Mouse (Mus musculus) kidney, embryonic 15.5 days (tissue): Measurements from ENCODE around the gene Camta1. TPM values are rescaled to one million over a fixed set of nuclear protein-coding genes. Genes with fewer than 3 reads are reported as not detected.

Experiments
- ATAC-seq: fragments of 200-750 bp; cut with Nextera tagmentation; replicated peaks from 2 replicates; pipeline ENCODE4 v1.8.0; 2017; ENCODE audit warnings: moderate TSS enrichment; ENCODE audit not compliant: low FRiP score
- H3K27ac ChIP-seq: fragments of 300-500 bp; sonication (generic); 2 replicates; pipeline ENCODE4 v1.5.1; 2015; ENCODE audit warnings: mild to moderate bottlenecking, inconsistent platforms
- H3K27me3 ChIP-seq: fragments of 300-500 bp; sonication (generic); 2 replicates; pipeline ENCODE4 v1.6.1; 2015; ENCODE audit warnings: inconsistent platforms
- H3K36me3 ChIP-seq: fragments of 300-500 bp; sonication (generic); 2 replicates; pipeline ENCODE4 v1.6.1; 2015; ENCODE audit warnings: inconsistent platforms
- H3K4me1 ChIP-seq: fragments of 300-500 bp; sonication (generic); 2 replicates; pipeline ENCODE4 v1.6.1; 2015; ENCODE audit warnings: inconsistent platforms
- H3K4me2 ChIP-seq: fragments of 300-500 bp; sonication (generic); 2 replicates; pipeline ENCODE4 v1.6.1; 2015; ENCODE audit warnings: moderate library complexity, mild to moderate bottlenecking, inconsistent platforms
- H3K4me3 ChIP-seq: fragments of 300-500 bp; sonication (generic); replicated peaks from 2 replicates; pipeline ENCODE4 v1.5.1; 2015; ENCODE audit warnings: mild to moderate bottlenecking, inconsistent platforms
- H3K9ac ChIP-seq: fragments of 300-500 bp; sonication (generic); 2 replicates; pipeline ENCODE4 v1.6.1; 2015; ENCODE audit warnings: mild to moderate bottlenecking, inconsistent platforms
- H3K9me3 ChIP-seq: fragments of 300-500 bp; sonication (generic); replicated peaks from 2 replicates; pipeline ENCODE4 v1.6.1; 2016; ENCODE audit warnings: inconsistent platforms
- WGBS: fragments of 180-500 bp; shearing (Covaris S2); methylation state at CpG from one replicate; pipeline ENCODE4 v1.1.7; 2015; ENCODE audit warnings: mixed read lengths; 5-methylcytosine and 5-hydroxymethylcytosine counted together
- polyA plus RNA-seq: library from polyadenylated mRNA; unstranded; fragments of >200 nt; fragmentation: Nextera tagmentation; extraction: Ambion mirVana; gene quantifications from 2 replicates; pipeline ENCODE4 v1.2.1, GENCODE M21; 2015

The Camta1 gene
- polyA plus RNA-seq, 1 experiment from 2014 or later, result 87.9 TPM

GRCm38 (mm10) chr4:151694531-151694930 lies 167.1 kb downstream of the Camta1 start:
- Histone ChIP-seq H3K36me3 (no peaks in the 10 kb centered on the region), H3K9ac (no peak overlapping the region), H3K9me3 (no peaks in the 10 kb centered on the region), H3K27me3 (no peaks in the 10 kb centered on the region), H3K27ac (no peak overlapping the region), H3K4me1 (0 out of 2 replicates have a peak, but pooled peaks cover 4% of the 10 kb centered on the region), H3K4me2 (no peak overlapping the region), H3K4me3 (no peak overlapping the region)
- ATAC-seq, result no peak
- WGBS, result 93% methylated on average over 7 of the region's 7 CpGs

GRCm38 (mm10) chr4:151694047-151694446 lies 167.6 kb downstream of the Camta1 start:
- Histone ChIP-seq H3K9me3 (no peaks in the 10 kb centered on the region), H3K4me3 (no peak overlapping the region), H3K9ac (no peak overlapping the region), H3K36me3 (no peaks in the 10 kb centered on the region), H3K27me3 (no peaks in the 10 kb centered on the region), H3K27ac (no peak overlapping the region), H3K4me1 (0 out of 2 replicates have a peak, but pooled peaks cover 4% of the 10 kb centered on the region), H3K4me2 (no peak overlapping the region)
- ATAC-seq, result no peak
- WGBS, result 91% methylated on average over 3 of the region's 3 CpGs

- ATAC-seq, result no peak
- Histone ChIP-seq H3K4me2 (no peak overlapping the region), H3K27ac (no peak overlapping the region), H3K4me3 (no peak overlapping the region), H3K9me3 (no peaks in the 10 kb centered on the region), H3K4me1 (0 out of 2 replicates have a peak, but pooled peaks cover 10% of the 10 kb centered on the region), H3K36me3 (no peaks in the 10 kb centered on the region), H3K9ac (no peak overlapping the region), H3K27me3 (no peaks in the 10 kb centered on the region)
- WGBS, result 66% methylated on average over 12 of the region's 12 CpGs
These were observed 171.6 kb downstream of the Camta1 start for GRCm38 (mm10) chr4:151690041-151690440.

GRCm38 (mm10) chr4:151688206-151688605 lies 173.5 kb downstream of the Camta1 start:
- 83% methylated on average over 5 of the region's 5 CpGs for WGBS
- Histone ChIP-seq H3K27me3 (no peaks in the 10 kb centered on the region), H3K36me3 (no peaks in the 10 kb centered on the region), H3K27ac (no peak overlapping the region), H3K4me2 (no peak overlapping the region), H3K9me3 (no peaks in the 10 kb centered on the region), H3K4me3 (no peak overlapping the region), H3K4me1 (0 out of 2 replicates have a peak, but pooled peaks cover 10% of the 10 kb centered on the region), H3K9ac (no peak overlapping the region)
- ATAC-seq, result no peak

- H3K9ac ChIP-seq, result no peak overlapping the region
- H3K27ac ChIP-seq, result no peak overlapping the region
- no peak overlapping the region for H3K4me2 ChIP-seq
- no peak for ATAC-seq
- no peaks in the 10 kb centered on the region for H3K27me3 ChIP-seq
- no peaks in the 10 kb centered on the region for H3K9me3 ChIP-seq
- H3K36me3 ChIP-seq, result no peaks in the 10 kb centered on the region
- 0 out of 2 replicates have a peak, but pooled peaks cover 6% of the 10 kb centered on the region for H3K4me1 ChIP-seq
- 86% methylated on average over 7 of the region's 7 CpGs for WGBS
- no peak overlapping the region for H3K4me3 ChIP-seq
These were observed 177.1 kb downstream of the Camta1 start for GRCm38 (mm10) chr4:151684596-151684995.

- no peak overlapping the region for H3K9ac ChIP-seq
- H3K9me3 ChIP-seq, result peaks cover 6% of the 10 kb centered on the region; the same call in 1 of the 2 replicates
- H3K36me3 ChIP-seq, result no peaks in the 10 kb centered on the region
- H3K4me3 ChIP-seq, result no peak overlapping the region
- no peak overlapping the region for H3K27ac ChIP-seq
- no peak for ATAC-seq
- no peaks in the 10 kb centered on the region for H3K27me3 ChIP-seq
- no peak overlapping the region for H3K4me2 ChIP-seq
- 78% methylated on average over 12 of the region's 12 CpGs for WGBS
- 0 out of 2 replicates have a peak, but pooled peaks cover 6% of the 10 kb centered on the region for H3K4me1 ChIP-seq
These were observed 178.7 kb downstream of the Camta1 start for GRCm38 (mm10) chr4:151682831-151683488.

- WGBS, result 62% methylated on average over 13 of the region's 13 CpGs
- Histone ChIP-seq H3K4me2 (no peak overlapping the region), H3K4me1 (peaks cover 31% of the 10 kb centered on the region), H3K4me3 (no peak overlapping the region), H3K9me3 (no peaks in the 10 kb centered on the region), H3K9ac (no peak overlapping the region), H3K27ac (no peak overlapping the region), H3K36me3 (no peaks in the 10 kb centered on the region), H3K27me3 (no peaks in the 10 kb centered on the region)
- ATAC-seq, result no peak
These were observed 189.2 kb downstream of the Camta1 start for GRCm38 (mm10) chr4:151672452-151672851.

GRCm38 (mm10) chr4:151666411-151666901 lies 195.2 kb downstream of the Camta1 start:
- no peaks in the 10 kb centered on the region for H3K36me3 ChIP-seq
- no peak overlapping the region for H3K4me2 ChIP-seq
- H3K9me3 ChIP-seq, result no peaks in the 10 kb centered on the region
- H3K9ac ChIP-seq, result no peak overlapping the region
- H3K4me1 ChIP-seq, result peaks cover 29% of the 10 kb centered on the region
- ATAC-seq, result peak; percentile 80
- H3K4me3 ChIP-seq, result no peak overlapping the region
- H3K27me3 ChIP-seq, result no peaks in the 10 kb centered on the region
- H3K27ac ChIP-seq, result peak overlapping the region; percentile 70
- WGBS, result 42% methylated on average over 12 of the region's 12 CpGs

- 53% methylated on average over 9 of the region's 9 CpGs for WGBS
- Histone ChIP-seq H3K36me3 (no peaks in the 10 kb centered on the region), H3K9ac (no peak overlapping the region), H3K4me1 (peaks cover 37% of the 10 kb centered on the region), H3K27me3 (no peaks in the 10 kb centered on the region), H3K4me2 (no peak overlapping the region), H3K9me3 (no peaks in the 10 kb centered on the region), H3K27ac (no peak overlapping the region), H3K4me3 (no peak overlapping the region)
- ATAC-seq, result no peak
These were observed 200.2 kb downstream of the Camta1 start for GRCm38 (mm10) chr4:151661486-151661885.

GRCm38 (mm10) chr4:151656427-151656826 lies 205.2 kb downstream of the Camta1 start:
- H3K36me3 ChIP-seq, result no peaks in the 10 kb centered on the region
- H3K9ac ChIP-seq, result no peak overlapping the region
- H3K4me3 ChIP-seq, result no peak overlapping the region
- H3K27ac ChIP-seq, result no peak overlapping the region
- no peak overlapping the region; the same call in 1 of the 2 replicates for H3K4me2 ChIP-seq
- WGBS, result 41% methylated on average over 10 of the region's 10 CpGs
- no peak for ATAC-seq
- H3K4me1 ChIP-seq, result peaks cover 41% of the 10 kb centered on the region
- H3K27me3 ChIP-seq, result no peaks in the 10 kb centered on the region
- no peaks in the 10 kb centered on the region for H3K9me3 ChIP-seq

- Histone ChIP-seq H3K27me3 (no peaks in the 10 kb centered on the region), H3K4me2 (no peak overlapping the region; the same call in 1 of the 2 replicates), H3K4me3 (no peak overlapping the region), H3K9ac (no peak overlapping the region), H3K36me3 (no peaks in the 10 kb centered on the region), H3K9me3 (no peaks in the 10 kb centered on the region), H3K4me1 (peaks cover 39% of the 10 kb centered on the region), H3K27ac (no peak overlapping the region)
- 22% methylated on average over 16 of the region's 16 CpGs for WGBS
- ATAC-seq, result 0 out of 2 replicates have a peak, but pooled peaks have one; percentile 52
These were observed 205.9 kb downstream of the Camta1 start for GRCm38 (mm10) chr4:151655637-151656385.

- no peak overlapping the region for H3K27ac ChIP-seq
These were observed 206.4 kb downstream of the Camta1 start for GRCm38 (mm10) chr4:151655227-151655626.

More at GRCm38 (mm10) chr4:151655227-151655626, 206.4 kb downstream of the Camta1 start:
- Histone ChIP-seq H3K4me1 (peaks cover 39% of the 10 kb centered on the region), H3K4me3 (no peak overlapping the region), H3K36me3 (no peaks in the 10 kb centered on the region), H3K9me3 (no peaks in the 10 kb centered on the region), H3K4me2 (no peak overlapping the region), H3K9ac (no peak overlapping the region), H3K27me3 (no peaks in the 10 kb centered on the region)
- ATAC-seq, result no peak
- 60% methylated on average over 4 of the region's 4 CpGs for WGBS
